Mouse (Mus musculus) urinary bladder, postnatal 25 days (tissue): ENCODE results near the gene Pitpnm3.
A peak's percentile ranks its signal among the peaks of the same experiment; 100 is the strongest.

Experiments
- DNase-seq: peaks from one replicate; pipeline ENCODE4 v3.0.0; 2022; ENCODE audit warnings: low spot score

Pitpnm3 gene

GRCm38 (mm10) chr11:72086251-72087046 is 49.1 kb downstream of the Pitpnm3 start:
- DNase-seq = no peak

- DNase-seq = no peak
Observed at GRCm38 (mm10) chr11:72084337-72084736, 51.2 kb downstream of the Pitpnm3 start.

GRCm38 (mm10) chr11:72082601-72083000 is 53.0 kb downstream of the Pitpnm3 start:
- DNase-seq = no peak

GRCm38 (mm10) chr11:72080461-72080860 is 55.1 kb downstream of the Pitpnm3 start:
- no peak for DNase-seq

GRCm38 (mm10) chr11:72078647-72079046 is 56.9 kb downstream of the Pitpnm3 start:
- no peak for DNase-seq

- no peak for DNase-seq
Observed at GRCm38 (mm10) chr11:72078056-72078455, 57.5 kb downstream of the Pitpnm3 start.

GRCm38 (mm10) chr11:72074230-72074629 is 61.3 kb downstream of the Pitpnm3 start:
- DNase-seq = no peak

- DNase-seq = no peak
Observed at GRCm38 (mm10) chr11:72072331-72072905, 63.2 kb downstream of the Pitpnm3 start.

GRCm38 (mm10) chr11:72070733-72071132 is 64.8 kb downstream of the Pitpnm3 start:
- no peak for DNase-seq

- DNase-seq = no peak
Observed at GRCm38 (mm10) chr11:72068026-72068425, 67.6 kb downstream of the Pitpnm3 start.

- DNase-seq = no peak
Observed at GRCm38 (mm10) chr11:72067326-72067725, 68.3 kb downstream of the Pitpnm3 start.

GRCm38 (mm10) chr11:72066330-72066729 is 69.2 kb downstream of the Pitpnm3 start:
- no peak for DNase-seq

- no peak for DNase-seq
Observed at GRCm38 (mm10) chr11:72065103-72065502, 70.5 kb downstream of the Pitpnm3 start.

GRCm38 (mm10) chr11:72064414-72064813 is 71.2 kb downstream of the Pitpnm3 start:
- DNase-seq = no peak

- no peak for DNase-seq
Observed at GRCm38 (mm10) chr11:72061093-72061620, 74.4 kb downstream of the Pitpnm3 start.

GRCm38 (mm10) chr11:72060416-72060815 is 75.2 kb downstream of the Pitpnm3 start:
- DNase-seq = no peak

- DNase-seq = no peak
Observed at GRCm38 (mm10) chr11:72057166-72057565, 78.4 kb downstream of the Pitpnm3 start.

- DNase-seq = no peak
Observed at GRCm38 (mm10) chr11:72055176-72055575, 80.4 kb downstream of the Pitpnm3 start.

GRCm38 (mm10) chr11:72052636-72053035 is 82.9 kb downstream of the Pitpnm3 start:
- DNase-seq = peak; percentile 46

GRCm38 (mm10) chr11:72052221-72052620 is 83.4 kb downstream of the Pitpnm3 start:
- DNase-seq = no peak

GRCm38 (mm10) chr11:72050895-72051858 is 84.4 kb downstream of the Pitpnm3 start:
- peak; percentile 12 for DNase-seq
